Mouse (Mus musculus) megakaryocyte-erythroid progenitor cell, adult 5-6 weeks (primary cell): Measurements from ENCODE around the gene Prps1l3. TPM values are rescaled to one million over a fixed set of nuclear protein-coding genes. Genes with fewer than 3 reads are reported as not detected.

Experiments
- ATAC-seq: replicated peaks from 2 replicates; pipeline ENCODE4 v1.8.0; 2016; ENCODE audit warnings: mild to moderate bottlenecking, inconsistent platforms; ENCODE audit not compliant: severe bottlenecking, poor library complexity, low FRiP score, low TSS enrichment
- total RNA-seq, 2 experiments: library from RNA; stranded (forward) in 1 of 2; stranded (reverse) in 1 of 2; fragments of 200-1000, 215-1000 nt in 1 of 2; fragments of >200 nt in 1 of 2; fragmentation: Nextera tagmentation in 1 of 2; gene quantifications; 2 replicates each; pipeline ENCODE4 v1.2.3; 2014 to 2017

Gene Prps1l3
- total RNA-seq, 2 experiments from 2014 or later = 58.3 to 138 TPM

GRCm38 (mm10) chr12:57231085-57231875 is 1.1 kb downstream of the Prps1l3 start:
- peak; percentile 53; the same call in 1 of the 2 replicates for ATAC-seq

- ATAC-seq = no peak
Measured at GRCm38 (mm10) chr12:57233386-57233785, 3.2 kb downstream of the Prps1l3 start.

GRCm38 (mm10) chr12:57243671-57244495 is 13.7 kb downstream of the Prps1l3 start:
- ATAC-seq = peak; percentile 97

- ATAC-seq = no peak
Measured at GRCm38 (mm10) chr12:57258572-57258971, 28.4 kb downstream of the Prps1l3 start.

GRCm38 (mm10) chr12:57275456-57275855 is 45.2 kb downstream of the Prps1l3 start:
- ATAC-seq = no peak

- ATAC-seq = peak; percentile 63; the same call in 1 of the 2 replicates
Measured at GRCm38 (mm10) chr12:57281155-57282114, 51.2 kb downstream of the Prps1l3 start.

GRCm38 (mm10) chr12:57285303-57286059 is 55.3 kb downstream of the Prps1l3 start:
- ATAC-seq = no peak

Other genes with a start within 250 kb of the Prps1l3 start
- gene Slc25a21, start 32.9 kb upstream of the Prps1l3 start, total RNA-seq (2014; fragmentation: Nextera tagmentation) = 82.8 and 87.5 TPM in 2 replicates
- gene Slc25a21, start 32.9 kb upstream of the Prps1l3 start, total RNA-seq (2017) = 89.5 and 97.5 TPM in 2 replicates
- 6.0 and 20.2 TPM in 2 replicates for gene Mipol1, start within 50 bp of the Prps1l3 start, total RNA-seq (2014; fragmentation: Nextera tagmentation)
- 15.4 and 25.6 TPM in 2 replicates for gene Mipol1, start within 50 bp of the Prps1l3 start, total RNA-seq (2017)